Mouse (Mus musculus): ENCODE data around the gene Myo18b. TPM values are rescaled to one million over a fixed set of nuclear protein-coding genes. Genes with fewer than 3 reads are reported as not detected.

Myo18b gene
- total and polyA plus RNA-seq, 3 experiments = 0.05 TPM; not detected in 2

DNA sequence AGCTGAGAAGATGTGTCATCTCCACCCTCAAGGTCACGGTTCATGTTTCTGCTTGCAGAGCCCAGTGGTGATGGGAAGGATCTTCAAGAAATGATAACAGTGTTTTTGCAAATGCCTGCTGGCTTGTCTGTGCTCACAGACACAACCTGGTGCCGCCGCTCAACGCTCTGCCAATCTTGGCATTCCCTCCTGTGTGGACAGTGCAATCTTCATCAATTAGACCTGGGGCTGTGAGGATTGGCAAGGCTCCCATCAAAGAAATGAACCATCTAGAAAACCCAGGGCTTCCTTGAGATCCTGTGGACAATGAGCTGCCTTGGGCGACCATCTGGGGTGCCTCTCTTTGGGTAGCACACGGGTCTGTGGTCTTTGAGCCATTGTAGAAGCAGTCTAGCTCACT lies 109.4 kb downstream of the Myo18b start:
- TF ChIP-seq TAL1 (conservative IDR thresholded peaks at IDR 0.05; ENCODE audit: low read depth, low read length) (no peak), GATA1 (IDR thresholded peaks at IDR 0.05; ENCODE audit: borderline replicate concordance, low read length) (no peak), GATA2 (IDR thresholded peaks at IDR 0.05; ENCODE audit: borderline replicate concordance, low read depth, low read length) (no peak), POLR2AphosphoS5 (IDR thresholded peaks at IDR 0.05; ENCODE audit: insufficient replicate concordance, low read depth, low read length) (no peak), CTCF (IDR thresholded peaks at IDR 0.05; ENCODE audit: low read depth, low read length) (no peak)
- ATAC-seq (ENCODE audit: extremely low read depth, insufficient number of reproducible peaks, low FRiP score, poor library complexity, severe bottlenecking) = no peak

GRCm38 (mm10) chr5:112786031-112786430 lies 110.1 kb downstream of the Myo18b start:
- peak overlapping the region; percentile 49; the same call in 1 of the 2 replicates for H3K4me3 ChIP-seq (ENCODE audit: low read depth, low read length)
- no peak for ATAC-seq (ENCODE audit: extremely low read depth, insufficient number of reproducible peaks, low FRiP score, poor library complexity, severe bottlenecking)

More for the DNA sequence above, 109.4 kb downstream of the Myo18b start:
- 0 out of 2 replicates have a peak, but pooled peaks cover 3% of the 10 kb centered on the region for H3K27me3 ChIP-seq (ENCODE audit: insufficient read depth, low read length)
- no peak for DNase-seq (ENCODE audit: low spot score)
- peaks cover 84% of the 10 kb centered on the region for H3K9me3 ChIP-seq (replicated peaks)
- H3K36me3 ChIP-seq (replicated peaks) = no peaks in the 10 kb centered on the region
- no peak overlapping the region for H3K4me3 ChIP-seq (ENCODE audit: low read depth, low read length)
- no peaks in the 10 kb centered on the region; the same call in 1 of the 2 replicates for H3K4me1 ChIP-seq (ENCODE audit: insufficient read depth, low read depth, low read length)

GRCm38 (mm10) chr5:112781719-112782118 lies 114.4 kb downstream of the Myo18b start:
- Histone ChIP-seq H3K4me1 (ENCODE audit: insufficient read depth, low read depth, low read length) (no peaks in the 10 kb centered on the region), H3K4me3 (ENCODE audit: low read depth, low read length) (no peak overlapping the region), H3K36me3 (replicated peaks) (no peaks in the 10 kb centered on the region), H3K27me3 (ENCODE audit: insufficient read depth, low read length) (0 out of 2 replicates have a peak, but pooled peaks cover 3% of the 10 kb centered on the region), H3K9me3 (replicated peaks) (peaks cover 90% of the 10 kb centered on the region)
- ATAC-seq (ENCODE audit: extremely low read depth, insufficient number of reproducible peaks, low FRiP score, poor library complexity, severe bottlenecking) (no peak), DNase-seq (ENCODE audit: low spot score) (no peak)
- no peak for TF ChIP-seq GATA2 (IDR thresholded peaks at IDR 0.05; ENCODE audit: borderline replicate concordance, low read depth, low read length)

More at GRCm38 (mm10) chr5:112786031-112786430, 110.1 kb downstream of the Myo18b start:
- no peaks in the 10 kb centered on the region; the same call in 1 of the 2 replicates for H3K4me1 ChIP-seq (ENCODE audit: insufficient read depth, low read depth, low read length)
- peaks cover 87% of the 10 kb centered on the region for H3K9me3 ChIP-seq (replicated peaks)
- 0 out of 2 replicates have a peak, but pooled peaks cover 3% of the 10 kb centered on the region for H3K27me3 ChIP-seq (ENCODE audit: insufficient read depth, low read length)
- DNase-seq (ENCODE audit: low spot score) = no peak
- H3K36me3 ChIP-seq (replicated peaks) = no peaks in the 10 kb centered on the region
- TF ChIP-seq GATA1 (IDR thresholded peaks at IDR 0.05; ENCODE audit: borderline replicate concordance, low read length) (no peak), POLR2AphosphoS5 (IDR thresholded peaks at IDR 0.05; ENCODE audit: insufficient replicate concordance, low read depth, low read length) (no peak), TAL1 (conservative IDR thresholded peaks at IDR 0.05; ENCODE audit: low read depth, low read length) (no peak), CTCF (IDR thresholded peaks at IDR 0.05; ENCODE audit: low read depth, low read length) (no peak), GATA2 (IDR thresholded peaks at IDR 0.05; ENCODE audit: borderline replicate concordance, low read depth, low read length) (no peak)

DNA sequence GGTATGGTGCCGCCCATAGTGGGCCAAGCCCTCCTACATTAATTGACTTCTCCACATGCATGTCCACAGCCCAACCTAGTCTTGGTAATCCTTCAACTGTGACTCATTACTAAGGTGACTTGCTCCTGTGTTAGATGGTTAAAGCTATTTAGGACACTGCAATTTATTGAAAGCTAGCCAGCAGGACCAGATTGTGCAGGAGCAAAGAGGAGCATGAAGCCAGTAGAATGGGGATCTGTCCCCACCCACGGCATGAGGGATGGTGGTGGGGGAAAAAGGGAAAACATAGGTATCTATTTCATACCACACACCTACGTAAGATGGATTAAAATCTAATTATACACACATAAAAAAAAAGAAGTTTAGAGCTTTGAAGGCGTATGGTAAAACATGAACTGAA lies 114.9 kb downstream of the Myo18b start:
- no peak for ATAC-seq (ENCODE audit: extremely low read depth, insufficient number of reproducible peaks, low FRiP score, poor library complexity, severe bottlenecking)
- H3K9me3 ChIP-seq (replicated peaks) = peaks cover 90% of the 10 kb centered on the region
- H3K4me3 ChIP-seq (ENCODE audit: low read depth, low read length) = no peak overlapping the region
- DNase-seq (ENCODE audit: low spot score) = no peak
- H3K4me1 ChIP-seq (ENCODE audit: insufficient read depth, low read depth, low read length) = no peaks in the 10 kb centered on the region
- no peak for TF ChIP-seq GATA1 (IDR thresholded peaks at IDR 0.05; ENCODE audit: borderline replicate concordance, low read length)
- no peak for TF ChIP-seq TAL1 (conservative IDR thresholded peaks at IDR 0.05; ENCODE audit: low read depth, low read length)
- TF ChIP-seq POLR2AphosphoS5 (IDR thresholded peaks at IDR 0.05; ENCODE audit: insufficient replicate concordance, low read depth, low read length) = no peak
- no peak for TF ChIP-seq GATA2 (IDR thresholded peaks at IDR 0.05; ENCODE audit: borderline replicate concordance, low read depth, low read length)
- no peak for TF ChIP-seq CTCF (IDR thresholded peaks at IDR 0.05; ENCODE audit: low read depth, low read length)
- no peaks in the 10 kb centered on the region for H3K36me3 ChIP-seq (replicated peaks)
- 0 out of 2 replicates have a peak, but pooled peaks cover 3% of the 10 kb centered on the region for H3K27me3 ChIP-seq (ENCODE audit: insufficient read depth, low read length)

DNA sequence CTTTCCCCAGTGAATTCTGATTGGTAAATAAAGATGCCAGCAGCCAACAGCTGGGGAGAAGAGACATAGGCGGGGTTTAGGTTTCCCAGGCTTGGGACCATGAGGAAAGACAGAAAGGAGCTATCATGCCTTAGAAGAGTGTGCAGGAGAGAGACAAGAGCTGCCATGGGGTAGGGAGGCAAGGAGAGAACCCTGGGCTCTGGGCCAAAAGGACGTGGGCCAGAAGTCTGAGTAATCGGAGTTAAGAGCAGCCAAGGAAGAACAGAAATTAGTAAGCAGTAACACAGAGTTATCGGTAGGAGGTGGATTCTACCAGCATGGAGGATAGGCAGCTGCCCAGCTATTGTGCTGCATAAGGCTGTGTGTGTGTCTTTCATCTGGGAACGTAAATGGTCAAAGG lies 115.8 kb downstream of the Myo18b start:
- peaks cover 91% of the 10 kb centered on the region for H3K9me3 ChIP-seq (replicated peaks)
- H3K27me3 ChIP-seq (ENCODE audit: insufficient read depth, low read length) = no peaks in the 10 kb centered on the region
- no peaks in the 10 kb centered on the region for H3K36me3 ChIP-seq (replicated peaks)
- H3K4me3 ChIP-seq (ENCODE audit: low read depth, low read length) = no peak overlapping the region
- no peak for DNase-seq (ENCODE audit: low spot score)
- TF ChIP-seq GATA2 (IDR thresholded peaks at IDR 0.05; ENCODE audit: borderline replicate concordance, low read depth, low read length) (no peak), CTCF (IDR thresholded peaks at IDR 0.05; ENCODE audit: low read depth, low read length) (no peak), GATA1 (IDR thresholded peaks at IDR 0.05; ENCODE audit: borderline replicate concordance, low read length) (no peak), POLR2AphosphoS5 (IDR thresholded peaks at IDR 0.05; ENCODE audit: insufficient replicate concordance, low read depth, low read length) (no peak), TAL1 (conservative IDR thresholded peaks at IDR 0.05; ENCODE audit: low read depth, low read length) (no peak)
- H3K4me1 ChIP-seq (ENCODE audit: insufficient read depth, low read depth, low read length) = no peaks in the 10 kb centered on the region
- no peak for ATAC-seq (ENCODE audit: extremely low read depth, insufficient number of reproducible peaks, low FRiP score, poor library complexity, severe bottlenecking)

DNA sequence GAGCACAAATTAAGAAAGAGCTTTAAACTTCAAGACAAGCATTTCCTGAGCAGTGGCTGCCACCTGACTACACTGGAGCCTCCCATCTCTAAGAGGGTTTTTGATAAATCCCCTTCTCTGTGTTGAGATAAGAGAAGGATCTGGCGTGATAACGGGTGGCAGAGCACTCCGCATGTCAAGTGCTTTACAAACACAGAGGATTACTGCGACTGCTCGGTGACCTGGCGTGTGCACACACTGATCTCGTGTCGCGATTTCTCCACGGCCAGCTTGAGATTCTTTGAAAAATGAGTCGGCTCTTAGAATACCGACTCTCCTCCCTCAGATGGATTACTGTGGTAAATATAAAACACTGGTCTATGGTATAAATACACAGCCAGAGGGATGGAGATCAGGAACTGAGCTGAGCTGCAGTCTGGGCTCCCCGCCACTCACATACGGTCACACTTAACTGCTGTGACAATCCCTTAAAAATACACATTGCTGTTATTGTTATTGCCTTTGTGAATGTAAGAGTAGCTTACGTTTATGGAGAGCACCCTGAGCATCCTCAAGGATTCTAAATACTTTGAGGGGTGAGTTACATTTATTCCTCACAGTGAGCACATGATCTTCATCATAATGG lies 119.3 kb downstream of the Myo18b start:
- TF ChIP-seq GATA2 (IDR thresholded peaks at IDR 0.05; ENCODE audit: borderline replicate concordance, low read depth, low read length) = no peak
- no peak for TF ChIP-seq TAL1 (conservative IDR thresholded peaks at IDR 0.05; ENCODE audit: low read depth, low read length)
- TF ChIP-seq CTCF (IDR thresholded peaks at IDR 0.05; ENCODE audit: low read depth, low read length) = no peak
- no peak for TF ChIP-seq GATA1 (IDR thresholded peaks at IDR 0.05; ENCODE audit: borderline replicate concordance, low read length)
- no peak for TF ChIP-seq POLR2AphosphoS5 (IDR thresholded peaks at IDR 0.05; ENCODE audit: insufficient replicate concordance, low read depth, low read length)
- no peak for DNase-seq (ENCODE audit: low spot score)
- no peak for ATAC-seq (ENCODE audit: extremely low read depth, insufficient number of reproducible peaks, low FRiP score, poor library complexity, severe bottlenecking)
- no peaks in the 10 kb centered on the region for H3K4me1 ChIP-seq (ENCODE audit: insufficient read depth, low read depth, low read length)
- H3K27me3 ChIP-seq (ENCODE audit: insufficient read depth, low read length) = no peaks in the 10 kb centered on the region
- H3K4me3 ChIP-seq (ENCODE audit: low read depth, low read length) = no peak overlapping the region
- peaks cover 85% of the 10 kb centered on the region for H3K9me3 ChIP-seq (replicated peaks)
- no peaks in the 10 kb centered on the region for H3K36me3 ChIP-seq (replicated peaks)

Measured in G1E (cell line).